Mouse (Mus musculus) left cerebral cortex, postnatal 10 days (tissue): ENCODE data around the gene Odf3. TPM values are rescaled to one million over a fixed set of nuclear protein-coding genes. Genes with fewer than 3 reads are reported as not detected.

Experiments
- DNase-seq, 2 experiments: peaks; one replicate each; pipeline ENCODE4 v3.0.0; 2021 to 2022; ENCODE audit warnings: low spot score in 2 of 2, mixed read lengths in 1 of 2; ENCODE audit errors: extremely low spot score in 1 of 2
- intact Hi-C: fragments of 180-260 bp; cut with DNase I; formaldehyde crosslinking; loops from one replicate; pipeline ENCODE4 v1.15.1; 2025
- total RNA-seq, 2 experiments: library from RNA; stranded (reverse); gene quantifications; 2 replicates each; pipeline ENCODE4 v1.2.3; 2021

Odf3 gene
- total RNA-seq, 2 experiments from 2014 or later = not detected

DNA sequence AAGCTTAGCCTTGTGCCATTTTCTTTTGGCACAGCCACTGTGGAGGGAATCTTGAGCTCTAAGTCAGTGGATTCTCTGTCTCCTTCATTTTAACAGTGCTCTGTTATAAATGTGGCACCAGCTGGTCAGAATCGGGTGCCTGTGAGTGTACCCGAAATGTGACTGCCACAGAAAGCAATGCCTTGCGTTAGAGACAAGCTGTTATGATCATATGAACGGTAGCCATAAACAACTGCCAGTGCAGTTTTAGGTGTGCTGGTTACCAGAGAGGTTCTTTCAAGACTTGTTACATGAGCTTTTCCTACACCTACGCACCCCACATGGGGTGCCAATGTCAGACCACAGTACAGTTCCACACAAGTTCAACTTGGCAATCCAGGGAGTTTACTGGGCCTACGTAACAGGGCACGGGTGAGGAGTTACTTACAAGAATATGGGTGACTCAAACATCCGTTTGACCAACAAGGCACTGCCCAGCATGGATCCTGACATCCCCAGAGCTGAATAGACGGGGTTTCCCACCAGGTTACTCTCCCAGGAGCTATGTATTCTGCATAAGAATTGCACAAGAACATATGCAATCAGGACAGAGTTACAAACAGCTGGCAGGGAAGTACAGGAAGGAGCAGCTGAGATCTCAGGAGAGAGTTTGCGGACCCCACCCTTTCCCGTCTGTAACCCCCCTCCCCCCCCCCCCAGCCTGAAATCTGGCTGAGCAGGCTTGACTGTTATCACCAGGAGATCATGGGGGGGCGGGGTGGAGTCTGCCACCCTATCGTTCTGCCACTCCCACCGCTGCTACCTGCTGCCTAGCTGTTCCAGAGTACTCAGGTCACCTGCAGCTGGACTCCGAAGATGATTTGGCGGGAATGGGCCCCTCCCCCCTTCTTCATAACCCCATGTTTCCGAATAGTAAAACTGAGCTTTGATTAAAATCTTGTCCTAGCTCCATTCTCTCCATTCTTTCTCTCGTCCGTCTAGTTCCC is 6.6 kb upstream of the Odf3 start:
- peak in 1 of 2 experiments; percentile 18 for DNase-seq
- intact Hi-C loops = no loop called here

DNA sequence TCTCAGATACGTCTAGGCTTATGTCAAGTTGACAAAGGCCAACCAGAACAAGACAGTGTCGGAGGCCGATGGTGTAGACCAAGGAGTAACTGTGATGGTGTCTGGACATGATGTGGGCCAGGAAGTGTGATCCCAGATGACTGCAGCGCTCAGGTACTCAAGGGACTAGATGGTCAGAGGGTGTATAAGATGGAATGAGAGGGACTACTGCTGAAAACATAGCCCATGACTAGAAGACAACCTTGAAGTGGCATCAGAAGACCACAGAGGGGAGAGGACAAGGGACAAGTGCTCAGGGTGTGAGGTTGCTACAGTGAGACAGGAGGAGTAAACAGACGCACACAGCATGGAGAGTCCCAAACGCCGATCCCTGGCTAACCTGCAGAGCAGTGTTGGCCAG is 3.8 kb upstream of the Odf3 start:
- no peak for DNase-seq
- intact Hi-C loops = loop anchor here (2.0 kb wide), 2 partner anchors 59 to 205 kb away; no protein-coding TSS in a partner anchor

DNA sequence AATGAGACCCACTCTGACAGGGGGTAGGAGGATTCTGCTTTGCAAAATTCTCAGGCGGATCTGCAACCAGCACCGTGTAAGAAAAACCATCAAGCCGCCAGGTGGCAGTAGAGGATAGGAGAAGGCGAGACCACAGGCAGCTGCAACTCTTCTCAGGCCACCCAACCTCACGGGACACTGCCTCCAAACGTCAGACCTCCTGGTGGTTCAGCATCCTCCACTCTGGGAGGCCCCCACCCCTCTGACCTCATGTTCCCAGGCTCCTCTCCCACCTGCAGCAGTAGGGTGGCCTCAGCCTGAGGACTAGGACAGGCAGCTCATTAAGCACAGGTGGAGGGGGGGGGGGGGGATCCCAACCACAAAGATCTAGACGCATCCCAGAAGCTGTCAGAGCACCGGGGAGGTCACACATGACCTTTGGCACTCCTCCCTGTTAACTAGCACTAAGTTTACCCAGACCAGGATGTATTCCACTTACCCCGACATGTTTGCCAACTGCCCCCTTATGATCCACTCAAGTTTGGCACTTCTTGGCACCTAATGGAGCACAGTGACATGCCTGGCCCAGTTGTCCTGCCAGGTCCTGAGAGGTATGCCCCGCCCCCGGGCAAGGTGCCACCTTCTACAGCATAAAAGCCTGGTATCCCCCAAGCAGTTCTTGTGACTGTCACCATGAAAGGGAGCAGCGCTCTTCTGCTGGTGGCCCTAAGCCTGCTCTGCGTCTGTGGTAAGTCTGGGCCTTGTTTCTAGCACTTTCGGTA is 2.5 kb upstream of the Odf3 start, which contains the start of gene Scgb1c1:
Gene Scgb1c1 (plus strand): TSS at position 643 of the 761 bp plus-strand sequence.
- intact Hi-C loops = loop anchor here (2.0 kb wide), 2 partner anchors 58 to 204 kb away; no protein-coding TSS in a partner anchor
- peak; percentile 73 to 92 for DNase-seq

DNA sequence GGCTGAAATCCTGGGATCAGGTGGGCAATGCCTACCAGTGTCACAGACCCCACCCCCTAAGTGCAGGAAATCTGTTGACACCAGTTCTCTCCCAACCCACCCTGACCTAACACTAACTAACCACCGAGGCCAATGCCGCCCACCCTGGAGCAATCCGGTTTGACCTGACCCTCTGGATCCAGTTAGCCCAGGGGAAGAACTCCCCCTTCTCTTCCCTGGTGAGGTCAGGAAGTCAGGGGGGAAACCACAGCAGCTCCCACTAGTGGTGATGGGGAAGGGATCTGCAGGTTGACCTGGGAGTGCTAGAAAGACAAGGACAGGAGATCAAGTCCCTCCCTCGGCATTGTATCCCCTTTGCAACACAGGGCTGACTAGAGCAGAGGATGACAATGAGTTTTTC is 1.9 kb upstream of the Odf3 start:
- intact Hi-C loops = loop anchor here (2.0 kb wide), 2 partner anchors 57 to 203 kb away; no protein-coding TSS in a partner anchor
- DNase-seq = peak in 1 of 2 experiments; percentile 21

DNA sequence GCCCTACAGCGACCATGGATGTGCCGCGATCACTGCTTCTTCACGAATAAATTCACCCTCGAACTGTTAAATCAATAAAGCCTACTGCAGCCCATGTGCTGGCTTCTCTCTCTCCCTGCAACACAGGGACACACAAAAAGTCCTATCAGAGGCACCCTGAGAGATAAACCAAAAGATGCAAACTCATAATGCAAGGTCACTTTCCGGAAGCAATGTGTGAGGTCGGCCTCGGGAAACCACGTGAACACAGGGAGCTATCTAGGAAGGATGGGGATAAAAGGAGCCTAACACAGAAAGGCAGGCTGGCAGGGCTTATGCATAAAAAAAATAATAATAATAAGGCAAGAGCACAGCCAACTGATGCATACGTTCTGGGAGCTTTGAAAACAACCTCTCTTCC is 929 bp upstream of the Odf3 start:
- no peak for DNase-seq
- intact Hi-C loops = no loop called here

DNA sequence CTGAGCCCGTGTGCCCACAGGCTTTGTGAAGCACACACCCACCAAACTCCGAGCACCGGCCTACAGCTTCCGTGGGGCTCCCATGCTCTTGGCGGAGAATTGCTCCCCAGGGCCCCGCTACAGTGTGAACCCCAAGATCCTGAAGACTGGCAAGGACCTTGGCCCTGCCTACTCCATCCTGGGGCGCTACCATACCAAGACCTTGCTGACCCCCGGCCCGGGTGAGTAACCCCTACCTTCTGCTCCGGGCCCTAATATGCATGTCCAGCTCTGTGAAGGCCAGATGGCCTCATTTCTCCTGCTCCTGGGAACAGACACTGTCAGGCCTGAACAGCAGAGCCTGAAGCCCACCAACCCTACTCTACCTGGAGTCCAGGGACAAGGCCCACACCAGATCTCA is 986 bp downstream of the Odf3 start:
- intact Hi-C loops = no loop called here
- no peak for DNase-seq

DNA sequence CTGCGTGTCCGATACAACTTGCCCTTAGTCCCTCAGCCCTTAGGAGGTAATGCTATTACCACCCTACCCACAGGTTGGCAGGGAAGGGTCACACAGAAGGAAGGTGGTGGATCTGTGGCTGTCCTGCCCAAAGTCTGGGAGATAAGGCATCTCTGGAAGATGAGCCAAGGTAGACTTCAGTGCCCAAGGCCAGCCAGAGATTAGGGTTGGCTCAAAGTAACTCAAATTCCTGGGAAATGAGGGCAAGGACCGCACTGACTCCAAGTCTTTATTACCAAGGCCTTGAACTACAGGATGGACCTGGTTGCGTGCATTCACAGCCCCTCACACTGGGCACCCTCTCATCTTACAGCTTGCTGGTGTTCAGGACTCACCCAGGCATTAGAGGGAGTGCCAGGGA is 4.3 kb downstream of the Odf3 start:
- no peak for DNase-seq
- intact Hi-C loops = loop anchor here (5.0 kb wide), 1 partner anchor 35 kb away; no protein-coding TSS in a partner anchor

DNA sequence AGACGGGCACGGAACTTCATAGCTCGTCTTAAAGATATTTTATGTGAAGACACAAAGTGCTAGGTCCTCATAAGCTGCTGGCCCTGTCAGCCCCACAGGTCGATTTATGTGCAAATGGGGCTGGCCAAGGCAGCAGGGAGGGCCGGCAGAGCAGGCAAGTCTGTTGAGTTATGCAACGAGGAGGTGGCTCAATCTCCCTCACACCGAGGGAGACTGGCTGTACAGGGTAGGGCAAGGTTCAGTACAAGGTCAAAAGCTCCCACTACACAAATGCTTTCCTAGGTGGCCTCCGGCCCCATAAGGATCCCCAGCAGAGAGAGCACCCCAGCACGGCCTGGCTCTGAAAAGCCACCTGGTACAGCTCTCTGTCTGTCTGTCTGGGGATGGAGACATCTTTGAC is 5.8 kb downstream of the Odf3 start:
- no peak for DNase-seq
- intact Hi-C loops = loop anchor here (5.0 kb wide), 1 partner anchor 34 kb away; no protein-coding TSS in a partner anchor

DNA sequence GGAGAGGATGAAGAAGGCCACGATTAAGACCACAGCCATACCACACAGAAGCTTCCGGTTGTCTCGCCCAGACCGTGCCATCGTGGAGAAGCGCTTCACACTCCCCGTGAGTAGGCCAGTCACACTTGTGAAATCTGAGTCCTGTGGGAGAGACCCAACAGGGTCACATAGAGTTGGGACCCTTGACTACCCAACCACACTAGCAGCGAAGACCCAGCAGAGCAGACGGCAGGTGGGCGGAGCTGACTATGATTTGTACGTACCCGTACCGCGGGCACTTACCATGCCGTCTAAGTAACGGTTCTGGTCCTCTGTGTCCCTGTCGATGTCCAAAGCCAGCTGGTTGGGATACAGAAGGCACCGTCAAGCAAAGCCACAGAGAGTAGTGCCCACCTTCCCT is 6.9 kb downstream of the Odf3 start:
- DNase-seq = no peak
- intact Hi-C loops = loop anchor here (5.0 kb wide), 1 partner anchor 33 kb away; no protein-coding TSS in a partner anchor

DNA sequence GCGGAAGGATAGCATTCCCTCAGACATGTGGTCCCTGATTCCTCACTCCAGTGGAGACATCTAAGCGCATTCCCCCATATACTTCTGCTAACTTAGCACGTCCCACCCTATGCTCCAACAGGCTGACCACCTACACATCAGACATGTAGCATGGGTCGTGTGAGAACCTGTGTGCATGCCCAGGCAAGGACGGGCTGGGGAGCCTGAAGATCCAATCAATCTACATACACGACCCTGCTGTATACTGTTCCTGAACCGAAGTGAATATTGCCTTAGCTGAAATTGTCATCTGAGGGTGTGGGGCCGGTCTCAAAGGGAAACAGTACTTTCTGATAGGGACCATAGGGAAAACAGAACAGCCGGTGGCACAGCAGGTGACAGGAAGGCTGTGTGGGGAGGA is 7.6 kb downstream of the Odf3 start:
- intact Hi-C loops = no loop called here
- DNase-seq = no peak

DNA sequence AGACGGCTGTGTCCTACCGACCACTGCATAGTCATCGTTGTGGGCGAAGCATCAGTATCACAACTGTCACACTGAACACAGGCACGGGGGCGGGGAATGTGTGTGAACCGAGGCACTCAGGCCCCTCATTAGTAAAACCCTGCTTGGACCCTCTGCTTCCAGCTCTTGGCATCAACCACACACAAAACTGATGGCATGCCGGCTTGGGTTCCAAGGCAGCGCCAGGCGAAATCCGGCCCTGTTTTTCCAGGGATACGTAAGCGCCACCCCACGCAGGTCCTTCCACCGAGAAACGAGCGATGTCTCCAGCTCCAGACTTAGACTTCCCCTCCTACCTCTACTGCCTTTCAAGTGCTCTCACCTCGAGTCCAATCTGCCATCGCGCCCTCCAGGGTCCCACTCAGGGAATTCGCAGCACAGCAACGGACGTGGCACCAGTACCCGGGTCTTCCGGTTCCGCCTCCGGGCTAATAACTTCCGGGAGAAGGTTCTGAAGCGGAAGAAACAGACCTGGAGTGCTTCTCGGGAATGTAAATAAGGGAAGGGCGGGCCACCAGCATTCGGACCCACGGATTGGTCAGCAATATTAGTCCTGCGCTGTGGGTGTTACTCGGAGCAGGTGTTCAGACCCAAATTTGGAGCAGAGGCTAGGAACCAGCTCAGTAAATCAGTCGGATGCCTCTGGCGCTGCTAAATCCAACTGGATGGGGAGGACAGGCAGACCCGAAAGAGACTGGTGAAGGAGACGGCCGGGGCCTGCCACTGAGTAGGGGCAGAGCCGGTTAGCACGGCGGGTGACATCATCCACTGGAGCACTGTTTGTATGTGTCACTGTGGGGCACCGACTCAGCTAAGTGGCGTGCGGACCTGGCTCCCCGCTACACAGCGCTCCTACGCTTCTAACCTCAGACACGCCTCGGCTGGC is 8.5 kb downstream of the Odf3 start, which contains the start of gene Gm45785:
Gene Gm45785 (minus strand): TSS at position 472 of the 925 bp plus-strand sequence.
- intact Hi-C loops = no loop called here
- peak; percentile 84 to 88 for DNase-seq

DNA sequence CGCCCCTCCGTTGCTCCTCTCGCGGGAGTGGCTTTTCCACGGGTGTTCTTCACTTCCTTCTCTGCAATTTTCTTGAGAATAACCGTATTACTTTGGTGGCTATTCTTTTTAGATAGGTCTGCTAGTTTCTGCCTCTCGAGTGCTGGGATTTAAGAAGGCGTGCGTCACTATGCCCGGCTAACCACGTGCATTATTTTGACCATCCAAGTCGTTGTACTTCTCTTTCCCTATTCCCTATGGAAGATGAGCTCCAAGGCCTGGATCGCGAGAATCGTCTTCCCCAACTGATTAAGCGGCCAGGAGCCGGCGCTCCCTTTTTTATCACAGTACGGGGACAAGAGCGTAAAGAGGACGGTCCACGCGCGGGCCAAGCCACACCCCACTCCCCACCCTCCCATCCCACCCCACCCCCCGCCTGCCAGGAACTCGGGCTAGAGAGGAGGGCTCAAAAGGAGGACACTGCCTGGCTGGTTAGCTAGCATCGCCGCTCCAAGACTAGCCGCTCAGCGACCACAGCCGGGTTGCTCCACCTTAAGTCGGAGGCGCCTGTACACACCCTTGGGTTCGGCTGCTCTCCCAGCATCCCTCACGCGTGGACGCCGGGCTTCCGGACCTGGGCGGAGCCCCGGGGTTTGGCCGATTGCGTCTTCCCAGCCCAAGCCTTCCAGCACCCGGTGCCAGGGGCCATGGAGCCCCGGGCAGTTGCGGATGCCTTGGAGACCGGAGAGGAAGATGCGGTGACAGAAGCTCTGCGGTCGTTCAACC is 9.4 kb downstream of the Odf3 start, which contains the start of gene Ric8a:
Gene Ric8a (plus strand): TSS at position 173 of the 765 bp plus-strand sequence.
- intact Hi-C loops = no loop called here

DNA sequence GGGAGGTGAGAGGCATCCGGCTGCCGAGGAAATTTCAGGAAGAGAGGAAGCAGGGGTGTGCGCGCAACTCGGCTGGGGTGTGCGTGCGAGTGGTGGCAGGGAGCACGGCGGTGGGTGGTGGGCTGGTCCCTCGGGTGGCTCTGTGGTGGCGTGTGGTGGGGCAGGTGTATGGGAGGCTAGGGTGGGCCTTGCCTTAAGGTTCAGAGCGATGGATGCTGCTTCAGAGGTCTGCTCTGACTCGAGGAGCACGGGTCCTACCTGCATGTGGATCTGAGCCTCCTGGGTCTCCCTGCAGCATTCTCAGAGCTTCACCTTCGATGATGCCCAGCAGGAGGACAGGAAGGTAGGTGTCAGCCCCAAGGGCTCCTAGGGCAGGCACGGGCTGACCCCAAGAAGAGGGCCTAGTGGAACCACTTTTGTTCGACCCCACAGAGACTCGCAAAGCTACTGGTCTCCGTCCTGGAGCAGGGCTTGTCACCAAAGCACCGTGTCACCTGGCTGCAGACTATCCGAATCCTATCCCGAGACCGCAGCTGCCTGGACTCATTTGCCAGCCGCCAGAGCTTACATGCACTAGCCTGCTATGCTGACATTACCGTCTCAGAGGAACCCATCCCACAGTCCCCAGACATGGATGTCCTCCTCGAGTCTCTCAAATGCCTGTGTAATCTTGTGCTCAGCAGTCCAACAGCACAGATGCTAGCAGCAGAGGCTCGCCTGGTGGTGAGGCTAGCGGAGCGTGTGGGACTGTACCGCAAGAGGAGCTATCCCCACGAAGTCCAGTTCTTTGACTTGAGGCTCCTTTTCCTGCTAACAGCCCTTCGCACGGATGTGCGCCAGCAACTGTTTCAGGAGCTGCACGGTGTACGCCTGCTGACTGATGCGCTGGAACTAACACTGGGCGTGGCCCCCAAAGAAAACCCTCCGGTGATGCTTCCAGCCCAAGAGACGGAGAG is 10.2 kb downstream of the Odf3 start, which contains the start of gene Bet1l:
Gene Bet1l (minus strand): TSS at position 28 of the 956 bp plus-strand sequence.
- no peak for DNase-seq
- intact Hi-C loops = no loop called here

More for the DNA sequence above, 9.4 kb downstream of the Odf3 start, which contains the start of gene Ric8a:
- peak; percentile 77 to 93 for DNase-seq

DNA sequence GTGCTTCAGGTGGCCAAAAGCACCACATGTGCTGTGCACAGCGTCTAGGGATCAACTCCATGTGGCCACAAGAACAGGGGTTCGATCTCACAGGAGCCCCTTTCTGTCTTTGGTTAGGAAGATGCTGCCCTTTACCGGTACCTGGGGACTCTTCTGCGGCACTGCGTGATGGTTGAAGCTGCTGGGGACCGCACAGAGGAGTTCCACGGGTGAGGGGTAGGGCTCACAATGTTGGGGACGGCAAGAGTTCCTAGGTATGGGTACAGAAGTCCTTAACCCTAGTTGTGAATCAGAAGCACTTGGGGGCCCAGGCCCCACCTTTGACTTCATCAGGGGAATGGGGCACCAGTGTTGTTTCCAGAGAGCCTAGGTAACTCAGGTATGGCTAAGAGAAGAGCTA is 11.1 kb downstream of the Odf3 start:
- intact Hi-C loops = no loop called here
- no peak for DNase-seq

DNA sequence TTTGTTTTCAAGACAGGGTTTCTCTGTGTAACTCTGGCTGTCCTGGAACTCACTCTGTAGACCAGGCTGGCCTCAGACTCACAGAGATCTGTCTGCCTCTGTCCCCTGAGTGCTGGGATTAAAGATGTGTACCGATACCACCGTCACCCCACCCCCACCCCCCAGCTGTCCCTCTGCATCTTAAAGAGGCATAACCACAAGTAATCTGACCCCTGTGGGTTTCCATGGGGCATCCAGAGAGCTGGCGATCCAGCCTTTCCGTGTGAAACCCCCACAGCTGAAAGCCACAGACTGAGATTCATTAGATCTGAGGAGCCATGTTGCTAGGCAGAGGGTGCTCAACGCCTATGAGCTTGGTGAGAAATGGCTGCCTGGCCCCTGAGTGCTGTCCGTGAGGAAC is 12.4 kb downstream of the Odf3 start:
- intact Hi-C loops = no loop called here
- no peak for DNase-seq

DNA sequence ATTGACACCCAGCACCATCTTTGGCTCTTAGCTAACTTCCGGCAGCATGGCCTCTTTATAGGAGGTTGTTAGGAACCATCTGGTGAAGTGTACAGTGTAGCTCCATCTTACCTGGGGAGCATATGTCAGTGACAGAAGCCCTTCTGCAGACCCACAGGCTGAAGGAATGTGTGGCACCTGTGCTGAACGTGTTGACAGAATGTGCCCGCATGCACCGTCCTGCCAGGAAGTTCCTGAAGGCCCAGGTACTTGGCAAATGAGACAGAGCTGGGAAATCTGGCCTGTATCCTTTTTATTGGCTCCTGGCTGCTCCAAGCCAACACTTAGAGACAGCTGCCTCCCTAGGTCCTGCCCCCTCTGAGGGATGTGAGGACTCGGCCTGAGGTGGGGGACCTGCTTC is 13.1 kb downstream of the Odf3 start:
- intact Hi-C loops = no loop called here
- no peak for DNase-seq
